Mouse (Mus musculus) CH12.LX (cell line): Measurements from ENCODE around the gene Rpl32. TPM values are rescaled to one million over a fixed set of nuclear protein-coding genes. Genes with fewer than 3 reads are reported as not detected.

Experiments used
- DNase-seq: peaks from one replicate; pipeline ENCODE4 v3.0.0-alpha.2; 2013; ENCODE audit errors: extremely low read depth
- H3K27ac ChIP-seq: 2 replicates; pipeline ENCODE4 v1.5.1; 2012; ENCODE audit warnings: low read depth, mild to moderate bottlenecking, control low read depth, moderate library complexity; ENCODE audit not compliant: insufficient read depth
- H3K27me3 ChIP-seq: replicated peaks from 2 replicates; pipeline ENCODE3; 2012; ENCODE audit warnings: inconsistent platforms
- H3K36me3 ChIP-seq, 2 experiments: replicated peaks in 1 of 2; 2 replicates each; pipeline versions ENCODE3 to v1.6.1; 2012; ENCODE audit warnings: inconsistent platforms in 1 of 2, low read length in 1 of 2, mild to moderate bottlenecking in 1 of 2, mixed read lengths in 1 of 2, moderate library complexity in 1 of 2; ENCODE audit not compliant: control insufficient read depth in 1 of 2, insufficient read depth in 1 of 2
- H3K4me1 ChIP-seq, 2 experiments: 2 replicates each; pipeline ENCODE4 v1.6.1; 2012; ENCODE audit warnings: inconsistent platforms in 1 of 2, moderate library complexity in 1 of 2; ENCODE audit not compliant: insufficient read depth in 2 of 2, control insufficient read depth in 1 of 2
- H3K4me2 ChIP-seq: 2 replicates; pipeline ENCODE4 v1.6.1; 2012; ENCODE audit warnings: low read depth, mild to moderate bottlenecking, control low read depth; ENCODE audit not compliant: poor library complexity, insufficient read depth, severe bottlenecking
- H3K4me3 ChIP-seq, 3 experiments: fragments of 150-350 bp in 1 of 3; sonication (generic) in 1 of 3; replicated peaks in 1 of 3; 2 replicates each; pipeline versions ENCODE3 to v1.5.1; 2011 to 2012; ENCODE audit warnings: low read depth in 2 of 3, low read length in 2 of 3, mild to moderate bottlenecking in 2 of 3, moderate library complexity in 2 of 3, control low read depth in 1 of 3, improper control_type of control experiment in 1 of 3, inconsistent platforms in 1 of 3, mixed read lengths in 1 of 3; ENCODE audit not compliant: poor library complexity in 1 of 3
- H3K79me2 ChIP-seq: replicated peaks from 2 replicates; pipeline ENCODE4 v1.6.1; 2012; ENCODE audit warnings: mild to moderate bottlenecking, moderate library complexity; ENCODE audit not compliant: control insufficient read depth, poor library complexity, insufficient read depth, severe bottlenecking; ENCODE audit errors: extremely low read depth
- H3K9ac ChIP-seq: 2 replicates; pipeline ENCODE4 v1.6.1; 2012; ENCODE audit warnings: low read depth, mild to moderate bottlenecking, control low read depth, moderate library complexity; ENCODE audit not compliant: insufficient read depth
- H3K9me3 ChIP-seq: replicated peaks from 2 replicates; pipeline ENCODE3; 2012; ENCODE audit warnings: low read length, inconsistent platforms, mixed read lengths
- BHLHE40 ChIP-seq: IDR thresholded peaks from 2 replicates; pipeline ENCODE4 v1.6.1; 2011; ENCODE audit warnings: mild to moderate bottlenecking, low read depth, low read length, improper control_type of control experiment
- CHD1 ChIP-seq: IDR thresholded peaks from 2 replicates; pipeline ENCODE4 v1.6.1; 2012; ENCODE audit warnings: low read depth, low read length, improper control_type of control experiment, inconsistent platforms
- ELF1 ChIP-seq: IDR thresholded peaks from 2 replicates; pipeline ENCODE4 v1.6.1; 2014; ENCODE audit warnings: low read depth, mild to moderate bottlenecking, inconsistent platforms, low read length, improper control_type of control experiment
- GABPA ChIP-seq: IDR thresholded peaks from 2 replicates; pipeline ENCODE4 v1.6.1; 2012; ENCODE audit warnings: low read depth, low read length, improper control_type of control experiment, inconsistent platforms; ENCODE audit not compliant: insufficient replicate concordance
- HCFC1 ChIP-seq: IDR thresholded peaks from 2 replicates; pipeline ENCODE4 v1.6.1; 2012; ENCODE audit warnings: low read depth, mild to moderate bottlenecking, inconsistent platforms, low read length, improper control_type of control experiment
- JUND ChIP-seq: conservative IDR thresholded peaks from 2 replicates; pipeline ENCODE4 v1.6.1; 2011; ENCODE audit warnings: low read depth, low read length, improper control_type of control experiment
- KAT2A ChIP-seq: IDR thresholded peaks from 2 replicates; pipeline ENCODE4 v1.6.1; 2012; ENCODE audit warnings: low read length, improper control_type of control experiment, inconsistent platforms; ENCODE audit not compliant: insufficient replicate concordance
- MAFK ChIP-seq: IDR thresholded peaks from 2 replicates; pipeline ENCODE4 v1.6.1; 2011; ENCODE audit warnings: low read length, improper control_type of control experiment; ENCODE audit not compliant: insufficient replicate concordance
- MAX ChIP-seq: IDR thresholded peaks from 2 replicates; pipeline ENCODE4 v1.6.1; 2011; ENCODE audit warnings: low read length, improper control_type of control experiment
- MAZ ChIP-seq: IDR thresholded peaks from 2 replicates; pipeline ENCODE4 v1.6.1; 2012; ENCODE audit warnings: low read depth, mild to moderate bottlenecking, inconsistent platforms, low read length, improper control_type of control experiment, moderate library complexity
- MXI1 ChIP-seq: IDR thresholded peaks from 2 replicates; pipeline ENCODE4 v1.6.1; 2011; ENCODE audit warnings: mild to moderate bottlenecking, low read depth, low read length, improper control_type of control experiment
- POLR2A ChIP-seq: IDR thresholded peaks from 2 replicates; pipeline ENCODE4 v1.6.1; 2011; ENCODE audit warnings: low read depth, mild to moderate bottlenecking, improper control_type of control experiment, low read length
- RAD21 ChIP-seq: IDR thresholded peaks from 2 replicates; pipeline ENCODE4 v1.6.1; 2011; ENCODE audit warnings: low read depth, mild to moderate bottlenecking, low read length, improper control_type of control experiment, moderate library complexity
- RCOR1 ChIP-seq: conservative IDR thresholded peaks from 2 replicates; pipeline ENCODE4 v1.6.1; 2012; ENCODE audit warnings: low read depth, mild to moderate bottlenecking, inconsistent platforms, low read length, improper control_type of control experiment
- SIN3A ChIP-seq: IDR thresholded peaks from 2 replicates; pipeline ENCODE4 v1.6.1; 2012; ENCODE audit warnings: low read length, improper control_type of control experiment, inconsistent platforms
- SMC3 ChIP-seq: IDR thresholded peaks from 2 replicates; pipeline ENCODE4 v1.6.1; 2011; ENCODE audit warnings: low read depth, low read length, improper control_type of control experiment
- UBTF ChIP-seq: IDR thresholded peaks from 2 replicates; pipeline ENCODE4 v1.6.1; 2012; ENCODE audit warnings: low read depth, mild to moderate bottlenecking, inconsistent platforms, low read length, improper control_type of control experiment, moderate library complexity
- USF1 ChIP-seq: IDR thresholded peaks from 2 replicates; pipeline ENCODE4 v1.6.1; 2014; ENCODE audit warnings: low read depth, mild to moderate bottlenecking, inconsistent platforms, low read length, improper control_type of control experiment
- ZKSCAN1 ChIP-seq: IDR thresholded peaks from 2 replicates; pipeline ENCODE4 v1.6.1; 2012; ENCODE audit warnings: low read depth, inconsistent platforms, low read length, improper control_type of control experiment, borderline replicate concordance
- ZMIZ1 ChIP-seq: IDR thresholded peaks from 2 replicates; pipeline ENCODE4 v1.6.1; 2012; ENCODE audit warnings: low read depth, mild to moderate bottlenecking, inconsistent platforms, low read length, improper control_type of control experiment
- dilution Hi-C: fragments of 300-500 bp; cut with MboI; formaldehyde crosslinking; loops from 2 replicates; pipeline ENCODE4 v1.14.3; 2020; ENCODE audit warnings: low sequenced_read_pairs; ENCODE audit not compliant: extremely low pct_unique_long_range_greater_than_20kb, extremely low pct_ligation_motif_present
- in situ Hi-C: fragments of 300-500 bp; cut with MboI; formaldehyde crosslinking; loops from 3 replicates; pipeline ENCODE4 v1.14.3; 2019; ENCODE audit warnings: low sequenced_read_pairs, low pct_ligation_motif_present, low pct_unique_long_range_greater_than_20kb, mixed read lengths
- polyA plus RNA-seq: library from polyadenylated mRNA; unstranded; fragments of >175 nt; gene quantifications from 2 replicates; pipeline ENCODE4 v1.2.1, GENCODE M21; 2012; ENCODE audit warnings: low read depth; ENCODE audit not compliant: insufficient read length
- total RNA-seq, 2 experiments: library from RNA; depleted of rRNA; stranded (reverse); fragments of 300-350 nt in 1 of 2; fragments of >200 nt in 1 of 2; gene quantifications; 2 replicates each; pipeline ENCODE4 v1.2.3; 2012 to 2014

The Rpl32 gene
- total and polyA plus RNA-seq, 3 experiments, result 3,370 to 7,473 (median 5,276) TPM

GRCm38 (mm10) chr6:115856361-115856745 lies 47.8 kb upstream of the Rpl32 start:
- no peak overlapping the region for H3K9ac ChIP-seq
- no peak overlapping the region for H3K4me3 ChIP-seq
- dilution Hi-C loops (no loop called here), in situ Hi-C loops (no loop called here)
- H3K36me3 ChIP-seq, result peaks cover 0 to 1% of the 10 kb centered on the region in 2 experiments
- H3K9me3 ChIP-seq, result no peaks in the 10 kb centered on the region
- peaks cover 6% of the 10 kb centered on the region for H3K79me2 ChIP-seq
- peaks cover 0 to 11% of the 10 kb centered on the region in 2 experiments; a peak in 1 of 4 replicates for H3K4me1 ChIP-seq
- H3K27ac ChIP-seq, result no peak overlapping the region
- H3K4me2 ChIP-seq, result no peak overlapping the region
- no peak for DNase-seq
- no peak for TF ChIP-seq ZMIZ1
- no peak for TF ChIP-seq RAD21
- no peak for TF ChIP-seq RCOR1
- no peak for TF ChIP-seq ELF1
- TF ChIP-seq SMC3, result no peak
- TF ChIP-seq SIN3A, result no peak
- TF ChIP-seq POLR2A, result no peak
- TF ChIP-seq MAZ, result no peak
- no peak for TF ChIP-seq KAT2A
- TF ChIP-seq ZKSCAN1, result no peak
- TF ChIP-seq MAFK, result no peak
- TF ChIP-seq HCFC1, result no peak
- TF ChIP-seq MXI1, result no peak
- no peak for TF ChIP-seq GABPA
- TF ChIP-seq JUND, result no peak
- TF ChIP-seq CHD1, result no peak
- TF ChIP-seq UBTF, result no peak
- TF ChIP-seq BHLHE40, result no peak
- no peak for TF ChIP-seq MAX
- TF ChIP-seq USF1, result no peak
- H3K27me3 ChIP-seq, result no peaks in the 10 kb centered on the region

DNA sequence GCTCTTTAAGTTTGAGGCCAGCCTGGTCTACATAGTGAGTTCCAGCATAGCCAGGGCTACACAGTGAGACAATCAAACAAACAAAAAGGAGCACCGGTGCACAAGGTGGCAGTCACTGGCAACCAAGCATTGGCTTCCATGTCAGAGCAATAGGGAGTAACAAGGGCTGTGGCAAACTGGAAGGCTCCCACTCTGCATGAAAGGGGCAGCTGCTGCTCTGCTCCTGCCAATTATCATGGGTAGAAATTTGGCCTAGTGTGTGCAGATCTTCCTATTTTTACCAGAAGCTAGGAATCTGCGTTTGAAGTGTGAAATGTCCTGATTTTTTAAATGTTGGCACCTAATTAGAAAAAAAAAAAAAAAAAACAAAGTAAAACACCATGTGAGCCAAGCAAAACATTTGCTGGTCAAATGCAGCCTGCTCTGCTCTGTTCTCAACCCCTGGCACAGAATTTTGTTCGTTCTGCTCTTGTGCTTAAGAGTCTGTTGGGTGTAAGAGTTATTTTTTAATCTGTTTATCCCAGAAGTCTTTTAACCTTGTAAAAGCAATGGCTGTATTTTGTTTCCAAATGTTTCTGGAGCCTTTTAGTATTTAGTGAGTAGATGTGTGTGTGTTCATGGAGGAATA lies 47.3 kb upstream of the Rpl32 start:
- dilution Hi-C loops (no loop called here), in situ Hi-C loops (no loop called here)
- Histone ChIP-seq H3K4me1 (peaks cover 0 to 16% of the 10 kb centered on the region in 2 experiments; a peak in 1 of 4 replicates), H3K9ac (no peak overlapping the region), H3K27me3 (no peaks in the 10 kb centered on the region), H3K4me3 (no peak overlapping the region), H3K79me2 (peaks cover 6% of the 10 kb centered on the region), H3K27ac (no peak overlapping the region), H3K4me2 (no peak overlapping the region), H3K9me3 (no peaks in the 10 kb centered on the region), H3K36me3 (peaks cover 0 to 1% of the 10 kb centered on the region in 2 experiments)
- no peak for TF ChIP-seq MAX
- TF ChIP-seq MAFK, result no peak
- TF ChIP-seq ZKSCAN1, result no peak
- TF ChIP-seq UBTF, result no peak
- DNase-seq, result no peak
